Mouse (Mus musculus): ENCODE results near the gene Brd3os.

The Brd3os gene

DNA sequence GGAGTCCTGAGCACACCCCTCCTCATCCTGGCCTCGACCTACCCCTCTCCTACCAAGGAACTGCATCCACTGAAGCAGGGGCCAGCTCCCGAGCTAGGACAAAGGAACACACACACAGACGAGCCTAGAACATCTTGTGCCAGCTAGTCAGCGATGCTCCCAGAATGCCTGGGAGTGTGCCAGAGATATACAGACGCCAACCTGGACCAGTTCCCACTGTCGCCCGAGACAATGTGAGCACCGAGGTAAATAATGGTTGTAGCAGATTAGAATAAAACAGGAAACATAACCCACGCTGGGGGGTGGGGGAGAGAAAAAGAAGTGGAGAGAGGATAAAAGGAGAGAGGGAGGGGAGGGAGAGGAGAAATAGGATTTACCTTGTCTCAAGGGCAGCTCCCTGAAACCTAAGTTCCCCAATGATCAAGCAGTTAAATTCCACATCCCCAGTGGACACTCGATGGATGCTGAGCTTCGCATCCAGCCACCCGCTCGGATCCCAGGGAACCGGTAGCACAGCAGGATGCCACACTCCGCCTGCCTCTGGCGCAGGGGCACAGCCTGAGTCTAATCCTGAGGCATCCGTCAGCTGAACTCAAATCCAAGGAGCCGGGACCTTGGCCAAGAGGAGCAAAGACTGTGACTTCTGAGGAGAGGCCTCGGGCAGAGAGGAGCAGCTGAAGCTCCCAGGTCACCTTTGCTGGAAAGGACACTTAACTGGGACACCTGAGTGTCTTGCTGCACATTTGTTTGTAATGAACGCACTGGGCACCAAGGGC is 20.6 kb upstream of the Brd3os start:
- DNase-seq (ENCODE audit: low spot score), result no peak

DNA sequence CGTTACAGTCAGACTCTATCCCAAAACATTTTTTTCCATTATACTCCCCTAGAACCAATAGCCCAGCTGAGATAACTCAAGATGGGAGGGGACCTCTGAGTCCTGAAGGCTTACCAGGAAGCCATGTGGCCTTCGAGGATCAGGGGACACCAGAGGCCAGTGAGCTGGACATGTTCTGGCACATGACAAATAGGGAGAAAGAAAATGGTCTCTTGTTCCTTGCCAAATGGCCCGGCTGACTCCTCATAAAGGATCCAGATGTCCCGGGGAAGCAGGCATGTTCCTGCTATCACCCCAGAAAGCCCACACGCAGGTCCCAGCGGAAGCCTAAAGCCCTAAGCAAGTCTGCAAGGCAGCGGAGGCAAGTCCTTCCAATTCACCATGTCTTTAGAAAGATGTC is 18.5 kb upstream of the Brd3os start:
- DNase-seq (ENCODE audit: low spot score), result no peak

DNA sequence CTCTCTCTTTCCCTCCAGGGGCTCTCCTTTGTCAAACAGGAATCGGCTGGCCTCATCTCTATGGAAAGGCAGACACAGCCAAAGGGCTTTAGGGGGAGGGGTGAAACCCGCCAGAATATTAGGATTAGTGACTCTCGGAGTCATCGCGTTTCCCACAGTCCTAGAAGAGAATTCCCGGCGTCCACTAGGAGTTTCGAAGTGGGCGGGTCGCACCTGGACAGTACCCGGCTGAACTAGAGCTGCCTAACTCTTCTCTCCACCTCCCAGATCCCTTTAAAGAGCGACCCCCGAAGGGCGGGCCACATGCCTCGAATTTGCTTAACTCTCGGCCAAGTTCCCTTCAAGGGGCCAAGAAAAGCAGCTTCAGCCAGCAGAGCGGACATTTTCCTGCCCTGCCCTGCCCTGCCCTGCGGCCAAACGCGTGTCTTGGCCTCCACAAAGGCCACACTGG is 16.9 kb upstream of the Brd3os start:
- DNase-seq (ENCODE audit: low spot score), result no peak

DNA sequence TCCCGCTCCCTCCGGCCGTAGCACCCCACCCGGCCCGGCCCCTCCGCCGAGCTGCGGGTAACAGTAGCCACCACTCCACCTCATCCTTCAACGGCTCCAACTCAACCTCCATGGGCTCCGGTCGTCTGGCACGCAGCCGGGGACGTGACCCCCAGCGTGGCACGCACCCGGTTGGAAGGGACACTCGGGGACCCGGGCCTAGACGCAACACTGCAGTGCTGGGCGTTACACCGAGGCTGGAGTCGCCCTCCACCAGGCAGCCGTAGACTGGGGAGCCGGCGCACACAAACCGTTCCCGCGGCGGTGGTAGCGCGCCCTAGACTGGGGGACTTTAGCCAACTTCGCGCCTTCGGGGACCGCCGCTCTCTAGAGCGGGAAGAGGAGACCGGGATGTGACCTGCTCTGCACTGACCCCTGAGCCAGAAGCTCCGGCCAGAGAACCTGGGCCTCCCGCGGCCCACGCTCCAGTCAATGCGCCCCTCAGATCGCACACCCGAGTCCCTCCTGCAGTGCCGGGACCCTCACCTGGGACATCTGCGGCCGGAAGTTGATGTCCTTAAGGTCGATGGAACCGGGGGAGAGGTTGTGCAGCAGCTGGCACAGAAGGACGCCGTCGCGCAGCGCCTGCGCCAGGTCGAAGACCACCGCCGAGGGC is 16.2 kb upstream of the Brd3os start:
- DNase-seq (ENCODE audit: low spot score), result no peak

DNA sequence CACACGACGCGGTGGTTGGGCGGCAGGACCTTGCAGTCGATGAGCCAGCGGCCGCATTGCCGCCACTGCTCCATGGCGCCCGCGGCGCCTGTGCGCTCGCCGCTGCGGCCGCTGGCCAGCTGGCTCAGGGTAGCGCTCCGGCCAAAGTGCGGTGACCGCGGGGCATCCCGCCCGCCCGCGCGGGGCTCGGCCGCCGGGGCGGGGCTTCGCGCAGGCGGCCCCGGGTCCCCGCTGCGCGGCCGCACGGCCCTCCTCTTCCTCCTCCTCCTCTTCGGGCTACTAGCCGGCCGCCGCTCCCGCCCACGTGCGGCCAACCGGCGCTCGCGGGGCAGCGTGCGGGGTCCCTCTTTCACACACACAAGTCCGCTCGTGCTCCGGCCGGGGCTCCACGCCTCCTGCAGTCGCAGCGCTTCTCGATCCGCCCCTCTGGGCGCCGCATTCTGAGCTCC is 15.7 kb upstream of the Brd3os start:
- DNase-seq (ENCODE audit: low spot score), result no peak

DNA sequence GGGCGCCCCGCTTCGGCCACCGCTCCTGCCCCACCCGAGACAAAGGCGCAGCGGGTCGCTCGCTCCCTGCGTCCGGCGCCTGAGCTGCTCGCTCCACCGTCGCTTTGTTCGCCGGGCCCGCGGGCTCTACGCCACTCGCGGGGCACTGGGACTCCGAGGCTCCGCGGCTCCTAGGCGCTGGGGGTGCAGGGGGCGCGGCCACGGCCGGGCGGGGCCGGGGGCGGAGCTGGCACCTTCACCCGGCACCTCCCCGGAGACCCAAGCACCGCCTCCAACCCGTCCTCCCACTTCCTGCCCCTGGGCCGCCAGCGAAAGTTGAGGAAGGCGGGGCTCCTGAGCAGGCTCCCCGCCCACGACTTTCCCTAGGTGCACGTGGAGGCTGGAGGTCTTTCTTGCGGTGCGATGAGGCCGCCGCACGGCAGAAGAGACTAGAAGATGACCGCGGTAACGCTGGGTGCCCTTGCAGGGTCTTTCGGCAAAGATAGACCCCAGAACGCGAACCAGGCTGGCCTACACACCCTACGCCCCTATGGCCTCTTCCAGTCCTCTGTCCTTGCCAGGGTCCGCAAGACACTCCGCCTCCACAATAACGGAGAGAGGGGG is 15.2 kb upstream of the Brd3os start, which contains the start of gene Vav2:
Vav2 (minus strand) TSS at position 179 of the 603 bp plus-strand sequence.
- DNase-seq (ENCODE audit: low spot score), result peak; percentile 83

DNA sequence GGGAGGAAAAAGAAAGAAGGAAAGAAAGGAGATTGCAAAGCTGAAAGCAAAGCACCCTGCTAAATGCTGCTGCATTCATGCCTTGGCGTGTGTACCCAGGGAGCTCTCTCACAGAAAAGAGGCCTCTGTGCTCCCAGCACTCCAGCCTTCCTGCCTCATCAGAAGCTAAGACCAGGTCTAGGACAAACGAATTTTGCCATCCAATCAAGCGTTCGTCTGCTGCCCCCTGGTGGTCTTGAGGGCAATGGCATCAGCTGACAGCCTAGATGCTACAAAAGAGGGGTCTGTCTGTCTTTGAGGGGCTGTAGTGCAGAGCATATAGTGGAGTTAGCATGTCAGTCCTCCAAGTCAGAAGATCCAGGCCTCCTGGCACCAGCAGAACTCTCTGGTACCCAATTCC is 14.1 kb upstream of the Brd3os start:
- DNase-seq (ENCODE audit: low spot score), result peak; percentile 67

- no peak for DNase-seq (ENCODE audit: low spot score)
These were observed 11.5 kb upstream of the Brd3os start for GRCm38 (mm10) chr2:27430621-27431020.

GRCm38 (mm10) chr2:27432599-27432998 is 9.5 kb upstream of the Brd3os start:
- no peak for DNase-seq (ENCODE audit: low spot score)

DNA sequence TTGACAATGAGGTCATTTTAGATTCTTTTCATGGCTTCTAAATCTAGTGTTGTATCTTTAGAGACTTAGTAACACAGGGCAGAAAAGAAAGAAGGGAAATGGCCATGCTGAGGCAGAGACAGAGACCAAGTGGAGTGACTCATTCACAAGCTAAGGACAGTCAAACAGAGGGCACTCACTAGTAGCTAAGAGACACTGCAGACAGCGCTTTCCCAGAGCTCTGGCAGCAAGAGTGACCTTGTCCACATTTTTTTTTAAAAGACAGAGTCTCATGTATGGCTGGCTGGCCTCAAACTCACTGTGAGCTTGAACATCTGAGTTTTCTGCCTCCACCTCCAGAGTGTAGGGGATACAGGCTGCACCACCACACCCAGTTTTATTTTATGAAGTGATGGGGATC is 4.2 kb upstream of the Brd3os start:
- no peak for DNase-seq (ENCODE audit: low spot score)

- peak; percentile 25 for DNase-seq (ENCODE audit: low spot score)
These were observed 3.8 kb upstream of the Brd3os start for GRCm38 (mm10) chr2:27438281-27438680.

- DNase-seq (ENCODE audit: low spot score), result no peak
These were observed 755 bp downstream of the Brd3os start for GRCm38 (mm10) chr2:27442708-27443449.

DNA sequence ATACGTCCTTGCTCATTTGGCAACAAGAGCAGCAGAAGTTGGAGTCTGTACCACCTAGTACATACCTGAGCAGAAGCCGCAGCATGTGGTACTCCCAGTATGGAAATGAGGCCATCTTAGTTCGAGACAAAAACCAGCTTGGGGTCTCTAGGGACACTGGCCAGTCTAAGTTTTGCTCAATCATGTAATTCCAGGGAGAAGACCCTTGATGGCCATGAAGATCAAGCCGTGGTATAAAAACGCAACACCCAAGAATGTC is 1.3 kb downstream of the Brd3os start:
- no peak for DNase-seq (ENCODE audit: low spot score)

GRCm38 (mm10) chr2:27445910-27446309 is 3.8 kb downstream of the Brd3os start:
- no peak for DNase-seq (ENCODE audit: low spot score)

- DNase-seq (ENCODE audit: low spot score), result no peak
These were observed 4.7 kb downstream of the Brd3os start for GRCm38 (mm10) chr2:27446812-27447211.

- DNase-seq (ENCODE audit: low spot score), result no peak
These were observed 5.7 kb downstream of the Brd3os start for GRCm38 (mm10) chr2:27447782-27448181.

DNA sequence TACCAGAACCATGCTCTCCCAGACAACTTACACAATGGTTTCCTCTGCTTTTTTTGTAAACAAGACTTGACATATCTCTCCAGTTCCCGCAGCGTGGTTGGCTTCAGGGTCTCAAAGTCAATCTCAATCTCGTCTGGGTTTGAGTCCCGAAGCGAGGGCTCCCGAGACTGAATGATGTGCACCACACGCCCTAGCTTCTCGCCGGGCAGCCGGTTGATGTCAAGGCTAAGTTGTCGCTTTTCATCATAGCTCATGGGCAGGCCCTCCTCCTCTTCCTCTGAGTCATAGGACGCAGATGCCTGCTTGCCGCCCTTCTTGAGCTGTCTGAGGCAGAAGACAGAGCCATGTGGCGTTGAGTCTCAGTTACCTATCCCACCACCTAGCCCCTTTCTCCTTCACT is 8.1 kb downstream of the Brd3os start:
- no peak for DNase-seq (ENCODE audit: low spot score)

DNA sequence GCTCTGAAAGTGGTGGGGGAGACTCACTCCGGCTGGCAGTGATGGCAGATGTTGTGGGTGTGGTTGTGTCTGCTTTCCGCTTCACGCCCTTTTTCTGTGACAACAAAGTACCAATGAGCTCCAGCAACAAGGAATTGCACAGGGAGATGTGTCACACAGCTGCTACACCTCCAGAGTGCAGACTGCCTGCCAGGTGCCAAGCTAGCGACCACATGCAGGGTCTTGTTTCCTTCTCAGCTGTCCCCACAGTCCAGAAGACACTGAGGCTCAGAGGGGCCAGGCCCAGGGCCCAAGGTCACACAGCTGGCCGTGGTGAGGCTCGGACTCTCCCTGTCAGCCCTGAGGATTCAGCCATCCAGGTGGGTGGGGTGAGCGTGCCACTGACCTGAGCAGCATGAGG is 17.6 kb downstream of the Brd3os start:
- DNase-seq (ENCODE audit: low spot score), result no peak

- no peak for DNase-seq (ENCODE audit: low spot score)
These were observed 18.0 kb downstream of the Brd3os start for GRCm38 (mm10) chr2:27460163-27460562.

DNA sequence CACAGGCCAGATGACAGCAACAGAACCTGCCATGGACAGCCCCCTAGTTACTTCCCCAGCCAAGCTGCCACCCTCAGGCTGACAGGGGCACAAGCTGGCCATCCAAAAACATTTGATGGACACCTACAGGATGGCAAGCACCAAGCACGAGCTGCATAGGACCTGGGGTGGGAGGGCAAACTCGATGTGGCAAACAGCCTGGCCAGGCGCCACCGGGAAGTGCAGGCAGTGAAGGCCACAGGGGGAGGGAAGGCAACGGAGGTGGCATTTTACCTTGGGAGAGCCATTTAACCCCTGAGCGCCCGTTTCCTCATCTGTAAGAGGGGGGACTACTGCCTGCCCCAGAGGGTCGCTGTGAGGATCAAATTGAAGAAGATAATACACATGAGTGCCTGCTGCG is 18.5 kb downstream of the Brd3os start:
- DNase-seq (ENCODE audit: low spot score), result no peak

- DNase-seq (ENCODE audit: low spot score), result no peak
These were observed 19.9 kb downstream of the Brd3os start for GRCm38 (mm10) chr2:27461881-27462660.

GRCm38 (mm10) chr2:27462901-27463300 is 20.8 kb downstream of the Brd3os start:
- no peak for DNase-seq (ENCODE audit: low spot score)

All from spleen, adult 12 weeks (tissue).